Mouse (Mus musculus) heart, embryonic 14.5 days (tissue): ENCODE measurements around the gene Fstl1. TPM values are rescaled to one million over a fixed set of nuclear protein-coding genes. Genes with fewer than 3 reads are reported as not detected.

ENCODE experiments used
- ATAC-seq: fragments of 200-750 bp; cut with Nextera tagmentation; 2 replicates; pipeline ENCODE4 v1.8.0; 2017; ENCODE audit warnings: low read depth, moderate TSS enrichment; ENCODE audit not compliant: insufficient number of reproducible peaks, insufficient read depth, low FRiP score
- H3K27ac ChIP-seq, 2 experiments: fragments of 200-500 bp in 1 of 2; fragments of 300-500 bp in 1 of 2; sonication (generic) in 1 of 2; replicated peaks in 1 of 2; 2 replicates each; pipeline ENCODE4 v1.5.1; 2012 to 2014; ENCODE audit warnings: low read depth in 2 of 2, low read length in 2 of 2, control low read depth in 1 of 2, mild to moderate bottlenecking in 1 of 2, mixed read lengths in 1 of 2; ENCODE audit not compliant: control insufficient read depth in 1 of 2, insufficient read depth in 1 of 2
- H3K27me3 ChIP-seq: fragments of 300-500 bp; sonication (generic); 2 replicates; pipeline ENCODE4 v1.6.1; 2014; ENCODE audit warnings: mild to moderate bottlenecking, low read length, control low read depth; ENCODE audit not compliant: control insufficient read depth, insufficient read depth
- H3K36me3 ChIP-seq: fragments of 300-500 bp; sonication (generic); 2 replicates; pipeline ENCODE4 v1.6.1; 2014; ENCODE audit warnings: mild to moderate bottlenecking, control low read depth, low read length, mixed read lengths; ENCODE audit not compliant: control insufficient read depth, insufficient read depth
- H3K4me1 ChIP-seq, 2 experiments: fragments of 200-500 bp in 1 of 2; fragments of 300-500 bp in 1 of 2; sonication (generic) in 1 of 2; 2 replicates each; pipeline ENCODE4 v1.6.1; 2012 to 2014; ENCODE audit warnings: low read length in 2 of 2, control low read depth in 1 of 2, mixed read lengths in 1 of 2; ENCODE audit not compliant: control insufficient read depth in 2 of 2, insufficient read depth in 2 of 2
- H3K4me2 ChIP-seq: fragments of 300-500 bp; sonication (generic); 2 replicates; pipeline ENCODE4 v1.6.1; 2014; ENCODE audit warnings: mild to moderate bottlenecking, low read length
- H3K4me3 ChIP-seq, 2 experiments: fragments of 200-500 bp in 1 of 2; fragments of 300-500 bp in 1 of 2; sonication (generic) in 1 of 2; 2 replicates each; pipeline ENCODE4 v1.5.1; 2012 to 2014; ENCODE audit warnings: low read length in 2 of 2, mild to moderate bottlenecking in 2 of 2, control low read depth in 1 of 2, low read depth in 1 of 2, moderate library complexity in 1 of 2; ENCODE audit not compliant: control insufficient read depth in 1 of 2, insufficient read depth in 1 of 2
- H3K9ac ChIP-seq: fragments of 300-500 bp; sonication (generic); 2 replicates; pipeline ENCODE4 v1.6.1; 2014; ENCODE audit warnings: mild to moderate bottlenecking, low read length
- H3K9me3 ChIP-seq: fragments of 300-500 bp; sonication (generic); 2 replicates; pipeline ENCODE4 v1.6.1; 2016; ENCODE audit warnings: low read length, control low read depth; ENCODE audit not compliant: control insufficient read depth
- WGBS: fragments of 180-500 bp; shearing (Covaris S2); extraction: QIAGEN DNeasy Blood & Tissue Kit; methylation state at CpG from one replicate; pipeline ENCODE4 v1.1.7; 2014; 5-methylcytosine and 5-hydroxymethylcytosine counted together
- polyA plus RNA-seq: library from polyadenylated mRNA; unstranded; fragments of >200 nt; fragmentation: Nextera tagmentation; extraction: Ambion mirVana; gene quantifications from 2 replicates; pipeline ENCODE4 v1.2.1, GENCODE M21; 2014

The Fstl1 gene
- polyA plus RNA-seq, 1 experiment from 2014 or later: 600 TPM

GRCm38 (mm10) chr16:37809623-37809992 lies 32.9 kb downstream of the Fstl1 start:
- Histone ChIP-seq H3K27me3 (no peaks in the 10 kb centered on the region), H3K4me1 (peaks cover 26 to 63% of the 10 kb centered on the region in 2 experiments)
- WGBS: 62% methylated on average over 6 of the region's 6 CpGs

GRCm38 (mm10) chr16:37811874-37812273 lies 35.2 kb downstream of the Fstl1 start:
- Histone ChIP-seq H3K9ac (peak overlapping the region; percentile 60; the same call in 1 of the 2 replicates), H3K36me3 (peaks cover 39% of the 10 kb centered on the region), H3K27me3 (no peaks in the 10 kb centered on the region), H3K27ac (peak overlapping the region; percentile 83 to 88), H3K4me3 (no peak overlapping the region), H3K9me3 (no peaks in the 10 kb centered on the region), H3K4me1 (peaks cover 24 to 56% of the 10 kb centered on the region in 2 experiments), H3K4me2 (peak overlapping the region; percentile 22; the same call in 1 of the 2 replicates)
- WGBS: 77% methylated on average over 8 of the region's 8 CpGs
- no peak for ATAC-seq

More at GRCm38 (mm10) chr16:37809623-37809992, 32.9 kb downstream of the Fstl1 start:
- ATAC-seq: no peak
- no peak overlapping the region for H3K4me3 ChIP-seq
- H3K9me3 ChIP-seq: peaks cover 8% of the 10 kb centered on the region; the same call in 1 of the 2 replicates
- peak overlapping the region; percentile 25 for H3K9ac ChIP-seq
- peaks cover 25% of the 10 kb centered on the region for H3K36me3 ChIP-seq
- H3K4me2 ChIP-seq: peak overlapping the region; percentile 40
- peak overlapping the region; percentile 82 to 85 for H3K27ac ChIP-seq

- Histone ChIP-seq H3K4me3 (no peak overlapping the region), H3K27ac (peak overlapping the region; percentile 83 to 88), H3K36me3 (peaks cover 39% of the 10 kb centered on the region), H3K4me2 (peak overlapping the region; percentile 22), H3K4me1 (peaks cover 24 to 51% of the 10 kb centered on the region in 2 experiments), H3K9me3 (no peaks in the 10 kb centered on the region), H3K9ac (peak overlapping the region; percentile 60), H3K27me3 (no peaks in the 10 kb centered on the region)
- WGBS: 23% methylated on average over 9 of the region's 9 CpGs
- ATAC-seq: no peak; the same call in 1 of the 2 replicates
These were observed 35.8 kb downstream of the Fstl1 start for GRCm38 (mm10) chr16:37812474-37812886.

GRCm38 (mm10) chr16:37813691-37814382 lies 37.2 kb downstream of the Fstl1 start:
- Histone ChIP-seq H3K9ac (no peak overlapping the region), H3K4me1 (peaks cover 22 to 40% of the 10 kb centered on the region in 2 experiments), H3K27me3 (no peaks in the 10 kb centered on the region), H3K27ac (peak overlapping the region; percentile 8 to 83; a peak in 3 of 4 replicates), H3K36me3 (peaks cover 45% of the 10 kb centered on the region), H3K4me2 (no peak overlapping the region), H3K9me3 (no peaks in the 10 kb centered on the region), H3K4me3 (no peak overlapping the region)
- 50% methylated on average over 5 of the region's 5 CpGs for WGBS
- ATAC-seq: no peak

GRCm38 (mm10) chr16:37814383-37814971 lies 37.8 kb downstream of the Fstl1 start:
- Histone ChIP-seq H3K4me3 (no peak overlapping the region), H3K9ac (no peak overlapping the region; the same call in 1 of the 2 replicates), H3K9me3 (no peaks in the 10 kb centered on the region), H3K27ac (peak overlapping the region; percentile 51 to 83), H3K4me1 (peaks cover 16 to 33% of the 10 kb centered on the region in 2 experiments), H3K4me2 (no peak overlapping the region), H3K36me3 (peaks cover 52% of the 10 kb centered on the region), H3K27me3 (no peaks in the 10 kb centered on the region)
- 25% methylated on average over 7 of the region's 7 CpGs for WGBS
- peak; percentile 86 for ATAC-seq

- Histone ChIP-seq H3K27me3 (no peaks in the 10 kb centered on the region), H3K9me3 (no peaks in the 10 kb centered on the region), H3K36me3 (peaks cover 82% of the 10 kb centered on the region), H3K9ac (no peak overlapping the region), H3K27ac (no peak overlapping the region), H3K4me2 (no peak overlapping the region), H3K4me3 (no peak overlapping the region), H3K4me1 (peaks cover 3 to 15% of the 10 kb centered on the region in 2 experiments)
- ATAC-seq: no peak
- 86% methylated on average over 4 of the region's 4 CpGs for WGBS
These were observed 41.3 kb downstream of the Fstl1 start for GRCm38 (mm10) chr16:37817986-37818385.

- no peak overlapping the region for H3K27ac ChIP-seq
- H3K9me3 ChIP-seq: no peaks in the 10 kb centered on the region
- peaks cover 99% of the 10 kb centered on the region for H3K36me3 ChIP-seq
- no peak for ATAC-seq
- no peaks in the 10 kb centered on the region for H3K27me3 ChIP-seq
- H3K4me3 ChIP-seq: no peak overlapping the region
- H3K4me1 ChIP-seq: 0 out of 4 replicates have a peak, but pooled peaks cover 0 to 4% of the 10 kb centered on the region in 2 experiments
- no peak overlapping the region for H3K9ac ChIP-seq
- no peak overlapping the region for H3K4me2 ChIP-seq
- WGBS: 51% methylated on average over 5 of the region's 5 CpGs
These were observed 47.3 kb downstream of the Fstl1 start for GRCm38 (mm10) chr16:37823949-37824348.
